ENCODE assay signal across 27 mouse cellular contexts in the genomic region with DNA sequence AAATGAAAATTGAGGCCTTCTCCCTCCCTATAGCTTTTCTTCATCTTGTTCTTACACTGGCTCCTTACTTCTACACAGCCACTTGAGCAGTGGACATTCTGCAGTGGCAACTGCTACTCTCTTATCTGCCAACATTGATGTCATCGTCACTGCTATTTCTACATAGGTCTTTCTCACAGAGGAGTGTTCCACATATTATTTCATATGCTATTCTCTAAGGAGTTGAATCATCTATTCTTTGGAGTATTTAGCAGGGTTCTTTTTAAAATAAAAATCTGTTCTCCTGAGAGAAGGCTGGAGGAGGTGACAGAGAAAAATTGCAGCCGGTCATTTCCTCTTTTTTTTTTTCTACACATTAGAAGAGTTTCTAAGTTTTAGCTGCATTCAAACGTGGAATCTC.
A peak's percentile ranks its signal among the peaks of the same experiment; 100 is the strongest.
DNase-seq lines count a peak whose midpoint lies in the region; ATAC-seq lines count a peak whose summit lies in the region.
"Had no signal": no experiment of that assay in that cellular context is flagged by ENCODE, and none has a peak within 500 bp of the region (broad histone marks: within the 10 kb centered on the region; RNA-seq: fewer than 3 reads in every experiment).

No protein-coding gene starts in this region.

- H3K9me3 ChIP-seq in lung, embryonic 16.5 days (ENCODE audit: control insufficient read depth, low read length), result no peaks in the 10 kb centered on the region
- no peaks in the 10 kb centered on the region for H3K9me3 ChIP-seq in stomach, embryonic 15.5 days
- H3K9me3 ChIP-seq: embryonic facial prominence, embryonic 12.5 days; forebrain, embryonic 12.5 days; heart, embryonic 10.5 days; hindbrain, embryonic 15.5 days; limb, embryonic 10.5 days; liver, embryonic 15.5 days had no signal

- peak overlapping the region; percentile 84 for H3K27ac ChIP-seq in lung, embryonic 16.5 days (ENCODE audit: low read length)
- peak overlapping the region; percentile 68 for H3K27ac ChIP-seq in stomach, embryonic 15.5 days
- H3K27ac ChIP-seq: embryonic facial prominence, embryonic 12.5 days; forebrain, embryonic 12.5 days; heart, embryonic 10.5 days; hindbrain, embryonic 15.5 days; left cerebral cortex, adult 2 months; limb, embryonic 10.5 days; liver, embryonic 15.5 days had no signal

- H3K4me3 ChIP-seq in lung, embryonic 16.5 days (ENCODE audit: low read length), result no peak overlapping the region
- no peak overlapping the region for H3K4me3 ChIP-seq in stomach, embryonic 15.5 days (replicated peaks)
- H3K4me3 ChIP-seq: embryonic facial prominence, embryonic 12.5 days; forebrain, embryonic 12.5 days; heart, embryonic 10.5 days; hindbrain, embryonic 15.5 days; left cerebral cortex, adult 2 months; limb, embryonic 10.5 days; liver, embryonic 15.5 days had no signal

- 50% methylated on average over 3 of the region's 3 CpGs for WGBS in lung, embryonic 16.5 days
- WGBS in stomach, embryonic 15.5 days, result 45% methylated on average over 3 of the region's 3 CpGs

- peak; percentile 2 for DNase-seq in left cerebral cortex, adult 11 months (ENCODE audit: low spot score)
- DNase-seq in left cerebral cortex, adult 18-20 months (ENCODE audit: low spot score in 2 of 2), result no peak
- peak; percentile 61 for DNase-seq in brain, adult 2 months (ENCODE audit: low read depth, low spot score)
- no peak for DNase-seq in spleen, postnatal 10 days (ENCODE audit: low spot score in 2 of 2)
- DNase-seq in urinary bladder, postnatal 14 days (ENCODE audit: low spot score), result no peak
- DNase-seq: adrenal gland, postnatal 10 days; cerebellum, adult 2 months; cerebellum, postnatal 25 days; gastrocnemius, postnatal 10 days; kidney, adult 11 months; kidney, postnatal 4 days; liver; thymus, adult 18-20 months; thymus, postnatal 4 days had no signal

- H3K36me3 ChIP-seq in lung, embryonic 16.5 days (ENCODE audit: control insufficient read depth, insufficient read depth, low read length), result no peaks in the 10 kb centered on the region
- no peaks in the 10 kb centered on the region for H3K36me3 ChIP-seq in stomach, embryonic 15.5 days
- H3K36me3 ChIP-seq: embryonic facial prominence, embryonic 12.5 days; forebrain, embryonic 12.5 days; G1E; heart, embryonic 10.5 days; hindbrain, embryonic 15.5 days; limb, embryonic 10.5 days; liver, embryonic 15.5 days had no signal

- peak; percentile 84 for ATAC-seq in lung, embryonic 16.5 days (ENCODE audit: low read depth)
- ATAC-seq in stomach, embryonic 15.5 days (ENCODE audit: insufficient read depth, low FRiP score, low read depth), result no peak
- ATAC-seq: Patski had no signal

- H3K4me1 ChIP-seq in lung, embryonic 16.5 days (replicated peaks; ENCODE audit: control insufficient read depth, insufficient read depth, low read length), result no peaks in the 10 kb centered on the region
- no peaks in the 10 kb centered on the region for H3K4me1 ChIP-seq in stomach, embryonic 15.5 days
- H3K4me1 ChIP-seq: embryonic facial prominence, embryonic 12.5 days; forebrain, embryonic 12.5 days; heart, embryonic 10.5 days; hindbrain, embryonic 15.5 days; limb, embryonic 10.5 days; liver, embryonic 15.5 days had no signal

- H3K4me2 ChIP-seq in lung, embryonic 16.5 days (ENCODE audit: low read depth, low read length), result no peak overlapping the region
- H3K4me2 ChIP-seq in stomach, embryonic 15.5 days, result no peak overlapping the region
- H3K4me2 ChIP-seq: embryonic facial prominence, embryonic 12.5 days; forebrain, embryonic 12.5 days; hindbrain, embryonic 15.5 days; liver, embryonic 15.5 days; midbrain, embryonic 11.5 days had no signal

- H3K27me3 ChIP-seq in lung, embryonic 16.5 days (ENCODE audit: control insufficient read depth, insufficient read depth, low read depth, low read length), result no peaks in the 10 kb centered on the region
- H3K27me3 ChIP-seq in stomach, embryonic 15.5 days (replicated peaks), result no peaks in the 10 kb centered on the region
- H3K27me3 ChIP-seq: CH12.LX; embryonic facial prominence, embryonic 12.5 days; forebrain, embryonic 12.5 days; hindbrain, embryonic 15.5 days; liver, embryonic 15.5 days had no signal

- H3K9ac ChIP-seq in lung, embryonic 16.5 days (ENCODE audit: low read length), result no peak overlapping the region
- H3K9ac ChIP-seq in stomach, embryonic 15.5 days, result no peak overlapping the region
- H3K9ac ChIP-seq: embryonic facial prominence, embryonic 12.5 days; forebrain, embryonic 12.5 days; hindbrain, embryonic 15.5 days; liver, embryonic 15.5 days had no signal

Comparison
In these comparisons a context has a peak if more than half of its experiments do, and no peak if none do; other contexts are left out.
1. DNase-seq: peak in left cerebral cortex, adult 11 months (single experiment) and brain, adult 2 months (single experiment); none in left cerebral cortex, adult 18-20 months (0 of 2), spleen, postnatal 10 days (0 of 2) and urinary bladder, postnatal 14 days (single experiment).